Mouse (Mus musculus): ENCODE measurements around the gene Shank3. TPM values are rescaled to one million over a fixed set of nuclear protein-coding genes. Genes with fewer than 3 reads are reported as not detected.

The Shank3 gene
- polyA plus RNA-seq, 1 experiment from 2014 or later: 0.23 TPM

- Histone ChIP-seq H3K4me3 (replicated peaks) (no peak overlapping the region), H3K9ac (no peak overlapping the region), H3K4me2 (no peak overlapping the region), H3K27ac (no peak overlapping the region), H3K36me3 (0 out of 2 replicates have a peak, but pooled peaks cover 5% of the 10 kb centered on the region), H3K9me3 (replicated peaks) (no peaks in the 10 kb centered on the region), H3K4me1 (replicated peaks) (no peaks in the 10 kb centered on the region), H3K27me3 (no peaks in the 10 kb centered on the region)
- DNase-seq (no peak), ATAC-seq (ENCODE audit: low read depth) (no peak)
- WGBS (ENCODE audit: insufficient replicate concordance): 81% methylated on average over 10 of the region's 10 CpGs
Measured at GRCm38 (mm10) chr15:89533843-89534207, 34.4 kb downstream of the Shank3 start.

GRCm38 (mm10) chr15:89544171-89544570 is 44.7 kb downstream of the Shank3 start:
- H3K4me1 ChIP-seq (replicated peaks): no peaks in the 10 kb centered on the region
- peaks cover 6% of the 10 kb centered on the region for H3K27me3 ChIP-seq
- no peak overlapping the region for H3K27ac ChIP-seq
- H3K4me2 ChIP-seq: no peak overlapping the region
- H3K9ac ChIP-seq: no peak overlapping the region
- H3K9me3 ChIP-seq (replicated peaks): no peaks in the 10 kb centered on the region
- no peak overlapping the region for H3K4me3 ChIP-seq (replicated peaks)
- peaks cover 15% of the 10 kb centered on the region; the same call in 1 of the 2 replicates for H3K36me3 ChIP-seq
- ATAC-seq (ENCODE audit: low read depth) (no peak), DNase-seq (no peak)
- WGBS (ENCODE audit: insufficient replicate concordance): 74% methylated on average over 7 of the region's 7 CpGs

GRCm38 (mm10) chr15:89547321-89547720 is 47.9 kb downstream of the Shank3 start:
- H3K4me2 ChIP-seq: peak overlapping the region; percentile 47; the same call in 1 of the 2 replicates
- no peaks in the 10 kb centered on the region for H3K4me1 ChIP-seq (replicated peaks)
- no peak overlapping the region for H3K27ac ChIP-seq
- WGBS (ENCODE audit: insufficient replicate concordance): 77% methylated on average over 8 of the region's 8 CpGs
- peaks cover 6% of the 10 kb centered on the region for H3K27me3 ChIP-seq
- no peaks in the 10 kb centered on the region for H3K9me3 ChIP-seq (replicated peaks)
- H3K36me3 ChIP-seq: peaks cover 15% of the 10 kb centered on the region; the same call in 1 of the 2 replicates
- H3K9ac ChIP-seq: no peak overlapping the region
- 0 out of 2 replicates have a peak overlapping the region, but pooled peaks have one; percentile 14 for H3K4me3 ChIP-seq (replicated peaks)
- no peak for DNase-seq
- ATAC-seq (ENCODE audit: low read depth): no peak

- Histone ChIP-seq H3K9ac (no peak overlapping the region), H3K4me3 (replicated peaks) (peak overlapping the region; percentile 14; the same call in 1 of the 2 replicates), H3K27ac (no peak overlapping the region), H3K27me3 (peaks cover 6% of the 10 kb centered on the region), H3K36me3 (peaks cover 15% of the 10 kb centered on the region; the same call in 1 of the 2 replicates), H3K9me3 (replicated peaks) (no peaks in the 10 kb centered on the region), H3K4me2 (peak overlapping the region; percentile 47), H3K4me1 (replicated peaks) (no peaks in the 10 kb centered on the region)
- WGBS (ENCODE audit: insufficient replicate concordance): 76% methylated on average over 58 of the region's 58 CpGs
- ATAC-seq (ENCODE audit: low read depth) (no peak), DNase-seq (no peak)
Measured at GRCm38 (mm10) chr15:89547824-89548601, 48.6 kb downstream of the Shank3 start.

GRCm38 (mm10) chr15:89548837-89549236 is 49.4 kb downstream of the Shank3 start:
- Histone ChIP-seq H3K9me3 (replicated peaks) (no peaks in the 10 kb centered on the region), H3K4me2 (no peak overlapping the region), H3K27me3 (peaks cover 6% of the 10 kb centered on the region), H3K4me1 (replicated peaks) (no peaks in the 10 kb centered on the region), H3K9ac (no peak overlapping the region), H3K36me3 (peaks cover 15% of the 10 kb centered on the region; the same call in 1 of the 2 replicates), H3K4me3 (replicated peaks) (no peak overlapping the region), H3K27ac (no peak overlapping the region)
- 79% methylated on average over 11 of the region's 11 CpGs for WGBS (ENCODE audit: insufficient replicate concordance)
- ATAC-seq (ENCODE audit: low read depth): no peak
- DNase-seq: no peak

GRCm38 (mm10) chr15:89550506-89550905 is 51.1 kb downstream of the Shank3 start:
- ATAC-seq (ENCODE audit: low read depth): no peak
- H3K4me1 ChIP-seq (replicated peaks): no peaks in the 10 kb centered on the region; the same call in 1 of the 2 replicates

GRCm38 (mm10) chr15:89551733-89552132 is 52.3 kb downstream of the Shank3 start:
- H3K4me3 ChIP-seq (replicated peaks): no peak overlapping the region
- peaks cover 10% of the 10 kb centered on the region for H3K27me3 ChIP-seq
- H3K36me3 ChIP-seq: peaks cover 15% of the 10 kb centered on the region; the same call in 1 of the 2 replicates
- H3K27ac ChIP-seq: no peak overlapping the region
- H3K9ac ChIP-seq: no peak overlapping the region
- 69% methylated on average over 1 of the region's 1 CpGs for WGBS (ENCODE audit: insufficient replicate concordance)
- no peaks in the 10 kb centered on the region for H3K9me3 ChIP-seq (replicated peaks)
- no peak for DNase-seq
- H3K4me2 ChIP-seq: no peak overlapping the region
- peaks cover 3% of the 10 kb centered on the region; the same call in 1 of the 2 replicates for H3K4me1 ChIP-seq (replicated peaks)
- no peak for ATAC-seq (ENCODE audit: low read depth)

More at GRCm38 (mm10) chr15:89550506-89550905, 51.1 kb downstream of the Shank3 start:
- H3K27ac ChIP-seq: no peak overlapping the region
- no peak overlapping the region for H3K4me2 ChIP-seq
- H3K27me3 ChIP-seq: peaks cover 6% of the 10 kb centered on the region
- WGBS (ENCODE audit: insufficient replicate concordance): 76% methylated on average over 8 of the region's 8 CpGs
- H3K36me3 ChIP-seq: peaks cover 15% of the 10 kb centered on the region; the same call in 1 of the 2 replicates
- no peak overlapping the region for H3K4me3 ChIP-seq (replicated peaks)
- no peak for DNase-seq
- no peak overlapping the region for H3K9ac ChIP-seq
- H3K9me3 ChIP-seq (replicated peaks): no peaks in the 10 kb centered on the region

- no peak overlapping the region for H3K9ac ChIP-seq
- no peak overlapping the region for H3K4me3 ChIP-seq (replicated peaks)
- H3K27me3 ChIP-seq: peaks cover 27% of the 10 kb centered on the region
- DNase-seq: no peak
- H3K36me3 ChIP-seq: no peaks in the 10 kb centered on the region
- 65% methylated on average over 6 of the region's 6 CpGs for WGBS (ENCODE audit: insufficient replicate concordance)
- peaks cover 10% of the 10 kb centered on the region; the same call in 1 of the 2 replicates for H3K4me1 ChIP-seq (replicated peaks)
- ATAC-seq (ENCODE audit: low read depth): no peak
- H3K27ac ChIP-seq: no peak overlapping the region
- H3K9me3 ChIP-seq (replicated peaks): no peaks in the 10 kb centered on the region
- no peak overlapping the region for H3K4me2 ChIP-seq
Measured at GRCm38 (mm10) chr15:89555591-89555990, 56.2 kb downstream of the Shank3 start.

- Histone ChIP-seq H3K4me3 (replicated peaks) (no peak overlapping the region), H3K4me1 (replicated peaks) (peaks cover 10% of the 10 kb centered on the region; the same call in 1 of the 2 replicates), H3K36me3 (no peaks in the 10 kb centered on the region), H3K27me3 (peaks cover 27% of the 10 kb centered on the region), H3K9ac (no peak overlapping the region), H3K4me2 (no peak overlapping the region), H3K9me3 (replicated peaks) (no peaks in the 10 kb centered on the region), H3K27ac (no peak overlapping the region)
- ATAC-seq (ENCODE audit: low read depth): no peak
- no peak for DNase-seq
- 64% methylated on average over 23 of the region's 23 CpGs for WGBS (ENCODE audit: insufficient replicate concordance)
Measured at GRCm38 (mm10) chr15:89556401-89557178, 57.2 kb downstream of the Shank3 start.

- Histone ChIP-seq H3K36me3 (no peaks in the 10 kb centered on the region), H3K4me1 (replicated peaks) (peaks cover 10% of the 10 kb centered on the region; the same call in 1 of the 2 replicates), H3K9me3 (replicated peaks) (no peaks in the 10 kb centered on the region), H3K27ac (no peak overlapping the region), H3K4me2 (0 out of 2 replicates have a peak overlapping the region, but pooled peaks have one; percentile 8), H3K27me3 (peaks cover 27% of the 10 kb centered on the region), H3K9ac (no peak overlapping the region), H3K4me3 (replicated peaks) (no peak overlapping the region)
- DNase-seq: no peak
- no peak for ATAC-seq (ENCODE audit: low read depth)
- WGBS (ENCODE audit: insufficient replicate concordance): 73% methylated on average over 40 of the region's 40 CpGs
Measured at GRCm38 (mm10) chr15:89557179-89557995, 58.0 kb downstream of the Shank3 start.

Data from liver, embryonic 13.5 days (tissue).